Mouse (Mus musculus) intestine, embryonic 16.5 days (tissue): ENCODE results near the gene Slfn2. TPM values are rescaled to one million over a fixed set of nuclear protein-coding genes. Genes with fewer than 3 reads are reported as not detected.

Experiments
- ATAC-seq: fragments of 200-750 bp; cut with Nextera tagmentation; 2 replicates; pipeline ENCODE4 v1.8.0; 2017; ENCODE audit warnings: moderate TSS enrichment, moderate library complexity
- H3K27ac ChIP-seq: fragments of 300-500 bp; sonication (generic); 2 replicates; pipeline ENCODE4 v1.5.1; 2014; ENCODE audit warnings: mild to moderate bottlenecking, low read length
- H3K27me3 ChIP-seq: fragments of 300-500 bp; sonication (generic); replicated peaks from 2 replicates; pipeline ENCODE4 v1.6.1; 2014; ENCODE audit warnings: low read length, control low read depth, mixed read lengths; ENCODE audit not compliant: control insufficient read depth, insufficient read depth
- H3K36me3 ChIP-seq: fragments of 300-500 bp; sonication (generic); 2 replicates; pipeline ENCODE4 v1.6.1; 2014; ENCODE audit warnings: low read length, control low read depth; ENCODE audit not compliant: control insufficient read depth, insufficient read depth
- H3K4me1 ChIP-seq: fragments of 300-500 bp; sonication (generic); 2 replicates; pipeline ENCODE4 v1.6.1; 2014; ENCODE audit warnings: low read length, control low read depth, mixed read lengths; ENCODE audit not compliant: control insufficient read depth, insufficient read depth
- H3K4me2 ChIP-seq: fragments of 300-500 bp; sonication (generic); 2 replicates; pipeline ENCODE4 v1.6.1; 2014; ENCODE audit warnings: low read depth, low read length, control low read depth
- H3K4me3 ChIP-seq: fragments of 300-500 bp; sonication (generic); 2 replicates; pipeline ENCODE4 v1.5.1; 2014; ENCODE audit warnings: mild to moderate bottlenecking, low read length
- H3K9ac ChIP-seq: fragments of 300-500 bp; sonication (generic); 2 replicates; pipeline ENCODE4 v1.6.1; 2014; ENCODE audit warnings: low read depth, low read length
- H3K9me3 ChIP-seq: fragments of 300-500 bp; sonication (generic); 2 replicates; pipeline ENCODE4 v1.6.1; 2016; ENCODE audit warnings: low read length, control low read depth; ENCODE audit not compliant: control insufficient read depth
- WGBS: fragments of 180-500 bp; shearing (Covaris S2); extraction: QIAGEN DNeasy Blood & Tissue Kit; methylation state at CpG from one replicate; pipeline ENCODE4 v1.1.7; 2014; 5-methylcytosine and 5-hydroxymethylcytosine counted together
- polyA plus RNA-seq: library from polyadenylated mRNA; unstranded; fragments of >200 nt; fragmentation: Nextera tagmentation; extraction: Ambion mirVana; gene quantifications from 2 replicates; pipeline ENCODE4 v1.2.1, GENCODE M21; 2015

The Slfn2 gene
- polyA plus RNA-seq, 1 experiment from 2014 or later = 6.1 TPM

GRCm38 (mm10) chr11:83043891-83044290, 21.0 kb upstream of the Slfn2 start:
- no peak for ATAC-seq
- no peaks in the 10 kb centered on the region for H3K4me1 ChIP-seq
- no peaks in the 10 kb centered on the region for H3K36me3 ChIP-seq
- H3K9me3 ChIP-seq = no peaks in the 10 kb centered on the region
- H3K9ac ChIP-seq = no peak overlapping the region
- no peaks in the 10 kb centered on the region for H3K27me3 ChIP-seq
- no peak overlapping the region for H3K4me3 ChIP-seq
- H3K4me2 ChIP-seq = no peak overlapping the region
- no peak overlapping the region for H3K27ac ChIP-seq
- 78% methylated on average over 4 of the region's 4 CpGs for WGBS

DNA sequence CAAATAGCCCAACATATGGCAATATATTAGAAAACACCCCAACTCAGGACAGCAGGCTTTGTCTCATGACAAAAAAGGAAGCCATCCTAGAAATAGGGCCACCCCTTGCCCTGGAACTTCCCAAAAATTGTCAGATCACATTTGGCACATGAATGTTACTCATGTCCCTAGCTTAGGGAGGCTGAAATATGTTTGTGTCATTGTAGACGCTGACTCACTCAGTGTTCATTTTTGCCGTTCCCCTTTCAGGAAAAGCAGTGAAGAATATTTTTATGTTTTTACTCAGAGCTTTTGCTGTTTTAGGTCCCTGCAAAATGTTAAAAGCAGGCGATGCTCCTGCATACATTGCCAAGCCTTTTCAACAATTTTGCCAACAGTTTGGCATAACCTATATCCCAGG, 19.3 kb upstream of the Slfn2 start:
- Histone ChIP-seq H3K9ac (no peak overlapping the region), H3K9me3 (no peaks in the 10 kb centered on the region), H3K27me3 (no peaks in the 10 kb centered on the region), H3K4me3 (no peak overlapping the region), H3K4me1 (no peaks in the 10 kb centered on the region), H3K4me2 (no peak overlapping the region), H3K36me3 (no peaks in the 10 kb centered on the region), H3K27ac (no peak overlapping the region)
- WGBS = 80% methylated on average over 3 of the region's 3 CpGs
- ATAC-seq = no peak

GRCm38 (mm10) chr11:83057863-83058262, 7.0 kb upstream of the Slfn2 start:
- WGBS = 6% methylated on average over 5 of the region's 5 CpGs
- no peak for ATAC-seq
- H3K4me1 ChIP-seq = no peaks in the 10 kb centered on the region
- no peak overlapping the region for H3K4me2 ChIP-seq
- no peaks in the 10 kb centered on the region for H3K27me3 ChIP-seq
- H3K36me3 ChIP-seq = no peaks in the 10 kb centered on the region
- H3K4me3 ChIP-seq = no peak overlapping the region
- no peak overlapping the region for H3K27ac ChIP-seq
- no peak overlapping the region for H3K9ac ChIP-seq
- no peaks in the 10 kb centered on the region for H3K9me3 ChIP-seq

DNA sequence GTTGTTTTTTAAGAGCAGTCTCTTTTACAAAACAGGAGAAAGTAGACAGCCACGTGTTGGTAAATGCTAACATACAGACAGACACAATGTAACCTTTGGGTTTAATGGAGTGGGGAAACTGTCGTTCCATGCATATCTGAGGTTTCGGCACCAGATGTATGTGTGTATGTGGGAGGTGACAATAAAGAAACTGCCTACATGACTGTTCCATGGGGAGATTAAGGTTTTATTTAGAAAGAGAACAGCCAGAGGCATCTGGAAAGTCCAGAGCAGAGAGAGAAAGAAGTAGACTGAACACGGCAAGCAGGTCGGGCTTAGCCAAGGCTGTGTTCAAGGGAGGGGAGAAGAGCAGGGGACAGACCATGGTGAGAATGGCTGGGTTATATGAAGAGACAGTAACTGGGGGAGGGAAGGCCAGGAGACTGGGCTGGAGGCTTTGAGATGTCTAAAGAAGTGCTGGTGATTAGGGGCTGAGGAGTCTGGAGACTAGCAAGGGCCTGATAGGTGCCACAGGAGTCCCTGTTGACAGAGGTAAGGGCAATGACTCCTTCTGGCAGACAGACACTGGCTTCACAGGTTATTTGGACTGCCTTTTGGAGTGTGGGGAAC, 4.4 kb upstream of the Slfn2 start:
- 78% methylated on average over 5 of the region's 5 CpGs for WGBS
- Histone ChIP-seq H3K9me3 (no peaks in the 10 kb centered on the region), H3K4me2 (no peak overlapping the region), H3K36me3 (no peaks in the 10 kb centered on the region), H3K4me3 (no peak overlapping the region), H3K9ac (no peak overlapping the region), H3K27me3 (no peaks in the 10 kb centered on the region), H3K27ac (no peak overlapping the region), H3K4me1 (no peaks in the 10 kb centered on the region)
- ATAC-seq = no peak

- no peak for ATAC-seq
- Histone ChIP-seq H3K9me3 (no peaks in the 10 kb centered on the region), H3K27ac (no peak overlapping the region), H3K27me3 (no peaks in the 10 kb centered on the region), H3K36me3 (no peaks in the 10 kb centered on the region), H3K4me1 (no peaks in the 10 kb centered on the region), H3K9ac (no peak overlapping the region), H3K4me2 (no peak overlapping the region), H3K4me3 (no peak overlapping the region)
- 76% methylated on average over 7 of the region's 7 CpGs for WGBS
Observed at GRCm38 (mm10) chr11:83061806-83062205, 3.1 kb upstream of the Slfn2 start.

- Histone ChIP-seq H3K9ac (no peak overlapping the region), H3K27me3 (no peaks in the 10 kb centered on the region), H3K4me1 (no peaks in the 10 kb centered on the region), H3K9me3 (no peaks in the 10 kb centered on the region; the same call in 1 of the 2 replicates), H3K27ac (no peak overlapping the region), H3K4me3 (no peak overlapping the region), H3K36me3 (no peaks in the 10 kb centered on the region), H3K4me2 (no peak overlapping the region)
- ATAC-seq = no peak
- WGBS = 70% methylated on average over 4 of the region's 4 CpGs
Observed at GRCm38 (mm10) chr11:83063126-83063525, 1.8 kb upstream of the Slfn2 start.

DNA sequence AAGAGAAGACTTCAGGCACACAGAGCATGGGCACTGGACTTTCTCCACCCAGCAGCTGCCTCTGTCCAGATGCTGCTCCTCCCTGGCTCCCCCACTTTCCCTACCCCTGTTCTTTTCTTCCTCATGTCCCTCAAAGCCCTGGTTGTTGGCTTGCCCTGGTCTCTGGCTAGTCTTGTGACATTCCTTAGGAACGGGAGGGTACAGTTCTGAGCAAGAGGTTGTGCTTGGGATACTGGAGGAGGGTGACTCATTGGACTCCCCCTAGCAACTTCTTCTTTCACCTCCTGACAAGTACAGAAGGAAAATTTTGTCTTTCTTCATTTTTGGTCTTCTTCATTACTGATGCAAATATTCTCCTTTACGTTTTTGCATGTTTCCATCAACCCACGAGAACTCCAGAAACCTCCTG, 967 bp upstream of the Slfn2 start:
- no peaks in the 10 kb centered on the region for H3K36me3 ChIP-seq
- no peaks in the 10 kb centered on the region for H3K27me3 ChIP-seq
- H3K9me3 ChIP-seq = no peaks in the 10 kb centered on the region; the same call in 1 of the 2 replicates
- ATAC-seq = no peak
- H3K4me3 ChIP-seq = no peak overlapping the region
- H3K4me2 ChIP-seq = no peak overlapping the region
- WGBS = 63% methylated on average over 3 of the region's 3 CpGs
- H3K27ac ChIP-seq = no peak overlapping the region
- H3K4me1 ChIP-seq = no peaks in the 10 kb centered on the region
- no peak overlapping the region for H3K9ac ChIP-seq

DNA sequence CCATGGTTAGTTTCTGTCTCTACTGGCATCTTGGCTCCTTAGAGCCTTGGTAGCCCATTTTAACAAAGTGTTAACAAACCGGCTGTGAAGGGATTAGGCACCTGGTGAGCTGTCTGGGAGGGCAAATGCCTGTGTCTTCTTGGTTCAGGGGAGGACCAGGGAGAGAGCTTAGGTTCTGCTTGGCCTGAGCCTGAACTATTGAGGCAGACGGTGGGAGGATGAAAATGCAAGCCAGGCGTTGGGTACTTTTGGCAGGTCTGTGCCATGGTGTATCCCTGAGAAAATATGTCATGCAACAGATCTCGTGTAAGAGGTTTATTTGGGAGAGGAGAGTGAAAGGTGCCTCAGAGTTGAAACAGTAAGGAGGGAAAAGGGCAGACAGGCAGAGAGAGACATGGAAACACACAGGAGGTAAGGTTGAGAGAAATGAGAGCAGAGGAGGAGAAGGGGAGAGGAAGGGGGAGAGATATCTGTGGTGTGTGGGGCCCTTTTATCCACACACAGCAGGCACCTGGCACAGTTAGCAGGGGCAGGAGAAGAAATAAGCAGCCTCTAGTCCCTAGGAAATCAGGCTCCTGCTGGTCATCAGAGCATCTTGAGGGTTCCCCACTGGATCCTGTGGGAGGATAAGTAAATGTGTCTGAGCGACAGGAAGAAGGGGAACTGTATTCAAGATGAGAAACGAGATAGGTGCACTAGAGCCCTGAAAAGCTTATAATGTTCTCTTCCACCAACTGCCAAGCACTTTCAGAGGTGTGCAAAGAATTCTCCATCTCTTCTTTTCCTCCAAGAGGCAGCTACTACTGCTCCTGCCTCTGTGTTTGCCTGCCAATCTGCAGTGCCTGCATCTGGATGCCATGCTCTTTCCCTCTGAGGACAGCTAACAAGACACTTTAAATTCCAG, 781 bp downstream of the Slfn2 start:
- H3K4me2 ChIP-seq = no peak overlapping the region
- H3K9ac ChIP-seq = no peak overlapping the region
- no peak overlapping the region for H3K27ac ChIP-seq
- ATAC-seq = no peak
- no peaks in the 10 kb centered on the region for H3K36me3 ChIP-seq
- 30% methylated on average over 6 of the region's 6 CpGs for WGBS
- H3K27me3 ChIP-seq = no peaks in the 10 kb centered on the region
- no peaks in the 10 kb centered on the region for H3K4me1 ChIP-seq
- no peaks in the 10 kb centered on the region; the same call in 1 of the 2 replicates for H3K9me3 ChIP-seq
- peak overlapping the region; percentile 18; the same call in 1 of the 2 replicates for H3K4me3 ChIP-seq

DNA sequence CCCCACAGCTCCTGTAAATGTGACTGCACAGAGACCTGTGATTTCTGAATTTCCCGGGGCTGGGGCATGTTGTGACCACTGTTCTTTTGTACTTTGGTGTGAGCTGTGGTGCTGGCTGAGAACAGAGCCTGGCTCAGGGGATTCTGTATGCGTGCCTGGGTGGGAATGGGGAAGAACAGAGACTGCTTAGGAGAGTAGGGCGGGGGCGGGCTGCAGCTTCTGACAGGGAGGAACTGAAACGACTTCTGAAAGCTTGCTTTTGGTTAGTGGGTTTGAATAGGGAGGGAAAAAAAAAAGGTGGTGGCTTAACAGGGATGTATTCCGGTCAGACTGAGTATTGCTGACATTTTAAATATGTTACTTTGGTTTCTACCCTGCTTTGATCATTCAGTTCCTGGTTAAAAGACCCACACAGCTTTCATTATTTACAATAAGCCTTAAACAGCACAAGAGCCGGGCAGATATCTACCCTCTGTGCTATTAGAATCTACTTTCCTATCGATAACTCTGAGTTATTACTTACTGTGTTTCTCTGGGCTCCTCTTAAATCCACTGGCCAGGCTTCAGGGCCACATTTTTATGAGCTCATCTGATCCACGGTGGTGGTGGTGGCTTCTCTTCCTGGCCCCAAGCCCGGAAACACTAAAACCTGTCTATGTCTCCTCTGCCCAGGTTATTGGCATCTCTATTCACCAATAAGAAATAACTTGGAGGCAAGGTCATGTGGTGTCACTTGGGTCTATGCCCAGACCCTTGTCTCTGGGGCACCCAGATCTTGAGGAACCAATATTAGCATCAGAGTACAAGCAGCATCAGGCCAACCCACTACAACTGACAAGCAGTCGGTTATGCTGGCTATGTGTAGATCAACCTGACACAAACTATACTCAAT, 2.0 kb downstream of the Slfn2 start:
- H3K4me3 ChIP-seq = no peak overlapping the region

More for the DNA sequence above, 2.0 kb downstream of the Slfn2 start:
- 50% methylated on average over 11 of the region's 11 CpGs for WGBS
- no peak for ATAC-seq
- no peaks in the 10 kb centered on the region; the same call in 1 of the 2 replicates for H3K9me3 ChIP-seq
- H3K9ac ChIP-seq = no peak overlapping the region
- no peak overlapping the region; the same call in 1 of the 2 replicates for H3K27ac ChIP-seq
- no peaks in the 10 kb centered on the region for H3K27me3 ChIP-seq
- no peaks in the 10 kb centered on the region for H3K36me3 ChIP-seq
- H3K4me1 ChIP-seq = no peaks in the 10 kb centered on the region
- no peak overlapping the region for H3K4me2 ChIP-seq
